Mouse (Mus musculus) liver, postnatal 0 days (tissue): ENCODE measurements at regions not wholly inside any gene's neighbourhood (a gene's known extent, or its start where the extent isn't known, plus 50 kb on each side); places are given as distances from the start of the nearest gene placed in this dataset.

ENCODE experiments used
- CTCF ChIP-seq: sonication (generic); IDR thresholded peaks from 2 replicates; pipeline ENCODE4 v1.5.1; 2016; ENCODE audit warnings: antibody characterized with exemption, low read depth
- EP300 ChIP-seq: IDR thresholded peaks from 2 replicates; pipeline ENCODE4 v1.6.1; 2016; ENCODE audit warnings: antibody characterized with exemption, low read depth, mild to moderate bottlenecking

GRCm38 (mm10) chr11:63518847-63519246, 390.1 kb downstream of the Pmp22 start:
- no peak for TF ChIP-seq CTCF
- TF ChIP-seq EP300: no peak
